9 mouse cellular contexts compared by ENCODE assay signal in genomic region chr12:52493281-52493681, GRCm38 (mm10). TPM values are rescaled to one million over a fixed set of nuclear protein-coding genes. Genes with fewer than 3 reads are reported as not detected.
DNase-seq lines count a peak whose midpoint lies in the region; ATAC-seq and TF ChIP-seq lines count a peak whose summit lies in the region.
"Had no signal": no experiment of that assay in that cellular context is flagged by ENCODE, and none has a peak within 500 bp of the region (broad histone marks: within the 10 kb centered on the region; RNA-seq: fewer than 3 reads in every experiment).

No protein-coding gene starts in this region.

- no peaks in the 10 kb centered on the region for H3K4me1 ChIP-seq in hindbrain, postnatal 0 days (ENCODE audit: insufficient read depth, low read length)
- H3K4me1 ChIP-seq in hindbrain, embryonic 16.5 days (ENCODE audit: control insufficient read depth, insufficient read depth, low read depth, low read length) = peaks cover 4% of the 10 kb centered on the region; the same call in 1 of the 2 replicates
- H3K4me1 ChIP-seq in forebrain, embryonic 11.5 days (replicated peaks; ENCODE audit: control insufficient read depth, insufficient read depth, low read length) = no peaks in the 10 kb centered on the region; the same call in 1 of the 2 replicates
- peaks cover 5% of the 10 kb centered on the region; the same call in 1 of the 2 replicates for H3K4me1 ChIP-seq in forebrain, embryonic 10.5 days

- TF ChIP-seq CTCF in hindbrain, postnatal 0 days (IDR thresholded peaks at IDR 0.05; ENCODE audit: low read depth) = no peak

- no peak overlapping the region for H3K4me2 ChIP-seq in hindbrain, postnatal 0 days (ENCODE audit: low read depth, low read length)
- no peak overlapping the region for H3K4me2 ChIP-seq in hindbrain, embryonic 16.5 days (ENCODE audit: low read length)
- H3K4me2 ChIP-seq in forebrain, embryonic 11.5 days (ENCODE audit: low read depth, low read length, severe bottlenecking) = no peak overlapping the region

- no peak for ATAC-seq in hindbrain, postnatal 0 days
- no peak for ATAC-seq in hindbrain, embryonic 16.5 days
- no peak for ATAC-seq in forebrain, embryonic 11.5 days (replicated peaks; ENCODE audit: low FRiP score)

- no peak overlapping the region for H3K4me3 ChIP-seq in hindbrain, postnatal 0 days (ENCODE audit: low read length)
- H3K4me3 ChIP-seq in hindbrain, embryonic 16.5 days (ENCODE audit: low read length) = no peak overlapping the region
- no peak overlapping the region for H3K4me3 ChIP-seq in forebrain, embryonic 11.5 days (ENCODE audit: low read depth, low read length)
- H3K4me3 ChIP-seq in forebrain, embryonic 10.5 days = no peak overlapping the region
- H3K4me3 ChIP-seq: gastrocnemius, adult 2 months; left cerebral cortex, adult 2 months had no signal

- no peak overlapping the region for H3K9ac ChIP-seq in hindbrain, postnatal 0 days (replicated peaks; ENCODE audit: low read length)
- H3K9ac ChIP-seq in hindbrain, embryonic 16.5 days (ENCODE audit: low read depth, low read length) = no peak overlapping the region
- H3K9ac ChIP-seq in forebrain, embryonic 11.5 days (ENCODE audit: low read length) = no peak overlapping the region

- H3K36me3 ChIP-seq in hindbrain, postnatal 0 days (ENCODE audit: insufficient read depth, low read length) = no peaks in the 10 kb centered on the region
- no peaks in the 10 kb centered on the region for H3K36me3 ChIP-seq in hindbrain, embryonic 16.5 days (ENCODE audit: control insufficient read depth, insufficient read depth, low read length)
- no peaks in the 10 kb centered on the region for H3K36me3 ChIP-seq in forebrain, embryonic 11.5 days (ENCODE audit: control insufficient read depth, insufficient read depth, low read length)
- no peaks in the 10 kb centered on the region for H3K36me3 ChIP-seq in forebrain, embryonic 10.5 days (replicated peaks)

- peak; percentile 16 for DNase-seq in hindbrain, postnatal 0 days (ENCODE audit: low spot score)
- peak; percentile 13 for DNase-seq in right cerebral cortex, adult 18-20 months
- DNase-seq in right cerebral cortex, postnatal 25 days = no peak
- peak; percentile 86 for DNase-seq in fibroblast of lung, adult 2 months (ENCODE audit: low read depth)
- no peak for DNase-seq in forebrain, embryonic 11.5 days (ENCODE audit: low spot score)
- DNase-seq in forebrain, embryonic 10.5 days (ENCODE audit: extremely low spot score, low spot score) = no peak
- DNase-seq: gastrocnemius, adult 2 months had no signal

- 63% methylated on average over 6 of the region's 6 CpGs for WGBS in hindbrain, postnatal 0 days
- WGBS in hindbrain, embryonic 16.5 days = 63% methylated on average over 6 of the region's 6 CpGs
- 70% methylated on average over 6 of the region's 6 CpGs for WGBS in forebrain, embryonic 11.5 days
- WGBS in forebrain, embryonic 10.5 days = 77% methylated on average over 6 of the region's 6 CpGs

- H3K9me3 ChIP-seq in hindbrain, postnatal 0 days (ENCODE audit: low read length) = no peaks in the 10 kb centered on the region
- H3K9me3 ChIP-seq in hindbrain, embryonic 16.5 days (ENCODE audit: control insufficient read depth, low read length) = no peaks in the 10 kb centered on the region
- no peaks in the 10 kb centered on the region for H3K9me3 ChIP-seq in forebrain, embryonic 11.5 days (ENCODE audit: control insufficient read depth, low read length)
- no peaks in the 10 kb centered on the region for H3K9me3 ChIP-seq in forebrain, embryonic 10.5 days

- no peaks in the 10 kb centered on the region for H3K27me3 ChIP-seq in hindbrain, postnatal 0 days (ENCODE audit: insufficient read depth, low read length)
- no peaks in the 10 kb centered on the region for H3K27me3 ChIP-seq in hindbrain, embryonic 16.5 days (replicated peaks; ENCODE audit: control insufficient read depth, insufficient read depth, low read length)
- H3K27me3 ChIP-seq in forebrain, embryonic 11.5 days (ENCODE audit: control insufficient read depth, insufficient read depth, low read length) = no peaks in the 10 kb centered on the region
- no peaks in the 10 kb centered on the region for H3K27me3 ChIP-seq in forebrain, embryonic 10.5 days (ENCODE audit: poor library complexity, severe bottlenecking)

- no peak overlapping the region; the same call in 1 of the 2 replicates for H3K27ac ChIP-seq in hindbrain, postnatal 0 days
- H3K27ac ChIP-seq in hindbrain, embryonic 16.5 days (ENCODE audit: low read depth, low read length) = no peak overlapping the region
- no peak overlapping the region for H3K27ac ChIP-seq in forebrain, embryonic 11.5 days (ENCODE audit: low read depth, low read length)
- H3K27ac ChIP-seq in forebrain, embryonic 10.5 days = no peak overlapping the region
- H3K27ac ChIP-seq: gastrocnemius, adult 2 months had no signal

RNA-seq across cellular contexts. Expression of gene Arhgap5, which starts 10.5 kb away (rescaled TPM):
- 54.7 and 55.1 TPM in 2 replicates for total RNA-seq in hindbrain, postnatal 0 days (2014; rRNA removed)
- 35.6 and 35.7 TPM in 2 replicates for polyA plus RNA-seq in hindbrain, postnatal 0 days (2015; fragmentation: Nextera tagmentation; extraction: Ambion mirVana)
- polyA plus RNA-seq in hindbrain, embryonic 16.5 days (2015; fragmentation: Nextera tagmentation; extraction: Ambion mirVana) = 33.4 and 35.3 TPM in 2 replicates
- 59.5 and 71.6 TPM in 2 replicates for polyA plus RNA-seq in forebrain, embryonic 11.5 days (2014; fragmentation: Nextera tagmentation; extraction: Ambion mirVana)
- polyA plus RNA-seq in forebrain, embryonic 10.5 days (2016; fragmentation: Nextera tagmentation; extraction: Ambion mirVana) = 44.8 and 48.0 TPM in 2 replicates

Comparison
In these comparisons a context has a peak if more than half of its experiments do, and no peak if none do; other contexts are left out.
1. DNase-seq: peak in hindbrain, postnatal 0 days (single experiment), right cerebral cortex, adult 18-20 months (single experiment) and fibroblast of lung, adult 2 months (single experiment); none in right cerebral cortex, postnatal 25 days (single experiment), forebrain, embryonic 11.5 days (single experiment) and forebrain, embryonic 10.5 days (single experiment).